Mouse (Mus musculus) intestine, embryonic 14.5 days (tissue): ENCODE measurements around the gene Atp5g3. TPM values are rescaled to one million over a fixed set of nuclear protein-coding genes. Genes with fewer than 3 reads are reported as not detected.
A peak's percentile ranks its signal among the peaks of the same experiment; 100 is the strongest.
"Not testable (repeated sequence)": the region's sequence is repeated elsewhere in the genome, so short reads cannot be mapped to it uniquely, and the experiment has no call there.

Experiments used
- ATAC-seq: fragments of 200-750 bp; cut with Nextera tagmentation; replicated peaks from 2 replicates; pipeline ENCODE4 v1.8.0; 2017; ENCODE audit warnings: low read depth, moderate number of reproducible peaks, moderate TSS enrichment, moderate library complexity; ENCODE audit not compliant: low FRiP score, low TSS enrichment
- DNase-seq: peaks from one replicate; pipeline ENCODE4 v3.0.0-alpha.2; 2018; ENCODE audit warnings: low spot score
- H3K27ac ChIP-seq: fragments of 300-500 bp; sonication (generic); 2 replicates; pipeline ENCODE4 v1.5.1; 2014; ENCODE audit warnings: low read depth, mild to moderate bottlenecking, control low read depth
- H3K27me3 ChIP-seq: fragments of 300-500 bp; sonication (generic); replicated peaks from 2 replicates; pipeline ENCODE4 v1.6.1; 2014; ENCODE audit warnings: low read length, control low read depth; ENCODE audit not compliant: control insufficient read depth, insufficient read depth
- H3K36me3 ChIP-seq: fragments of 300-500 bp; sonication (generic); 2 replicates; pipeline ENCODE4 v1.6.1; 2014; ENCODE audit warnings: low read length, control low read depth; ENCODE audit not compliant: control insufficient read depth, insufficient read depth
- H3K4me1 ChIP-seq: fragments of 300-500 bp; sonication (generic); replicated peaks from 2 replicates; pipeline ENCODE4 v1.6.1; 2014; ENCODE audit warnings: low read length, control low read depth, mixed read lengths; ENCODE audit not compliant: control insufficient read depth, insufficient read depth
- H3K4me2 ChIP-seq: fragments of 300-500 bp; sonication (generic); 2 replicates; pipeline ENCODE4 v1.6.1; 2014; ENCODE audit warnings: low read length
- H3K4me3 ChIP-seq: fragments of 300-500 bp; sonication (generic); 2 replicates; pipeline ENCODE4 v1.5.1; 2014; ENCODE audit warnings: low read depth, low read length, control low read depth, mixed read lengths
- H3K9ac ChIP-seq: fragments of 300-500 bp; sonication (generic); 2 replicates; pipeline ENCODE4 v1.6.1; 2014; ENCODE audit warnings: mild to moderate bottlenecking, low read length
- H3K9me3 ChIP-seq: fragments of 300-500 bp; sonication (generic); 2 replicates; pipeline ENCODE4 v1.6.1; 2016; ENCODE audit warnings: low read length, control low read depth; ENCODE audit not compliant: control insufficient read depth
- WGBS: fragments of 180-500 bp; shearing (Covaris S2); extraction: QIAGEN DNeasy Blood & Tissue Kit; methylation state at CpG from one replicate; pipeline ENCODE4 v1.1.7; 2014; 5-methylcytosine and 5-hydroxymethylcytosine counted together
- polyA plus RNA-seq: library from polyadenylated mRNA; unstranded; fragments of >200 nt; fragmentation: Nextera tagmentation; extraction: Ambion mirVana; gene quantifications from 2 replicates; pipeline ENCODE4 v1.2.1, GENCODE M21; 2014

Gene Atp5g3
- polyA plus RNA-seq, 1 experiment from 2014 or later = 1,485 TPM

- H3K27ac ChIP-seq, H3K9me3 ChIP-seq, ATAC-seq: not testable (repeated sequence)
Measured at GRCm38 (mm10) chr2:73904679-73905078, 6.4 kb downstream of the Atp5g3 start.

GRCm38 (mm10) chr2:73903536-73903935, 7.6 kb downstream of the Atp5g3 start:
- H3K27ac ChIP-seq = no peak overlapping the region
- no peaks in the 10 kb centered on the region for H3K27me3 ChIP-seq
- peaks cover 26% of the 10 kb centered on the region for H3K36me3 ChIP-seq
- DNase-seq (no peak), ATAC-seq (no peak)
- H3K4me2 ChIP-seq = no peak overlapping the region
- no peak overlapping the region for H3K9ac ChIP-seq
- H3K9me3 ChIP-seq = no peaks in the 10 kb centered on the region
- no peak overlapping the region for H3K4me3 ChIP-seq
- WGBS = 97% methylated on average over 2 of the region's 2 CpGs
- H3K4me1 ChIP-seq = no peaks in the 10 kb centered on the region

More at GRCm38 (mm10) chr2:73904679-73905078, 6.4 kb downstream of the Atp5g3 start:
- not testable (repeated sequence) for H3K27me3 ChIP-seq, H3K4me2 ChIP-seq, H3K4me1 ChIP-seq, DNase-seq, H3K9ac ChIP-seq, H3K4me3 ChIP-seq
- H3K36me3 ChIP-seq = peaks cover 36% of the 10 kb centered on the region

GRCm38 (mm10) chr2:73902328-73902727, 8.8 kb downstream of the Atp5g3 start:
- peaks cover 14% of the 10 kb centered on the region for H3K36me3 ChIP-seq
- H3K9ac ChIP-seq, H3K9me3 ChIP-seq, H3K27me3 ChIP-seq, DNase-seq, H3K4me2 ChIP-seq, H3K27ac ChIP-seq, ATAC-seq, H3K4me1 ChIP-seq, H3K4me3 ChIP-seq: not testable (repeated sequence)
- 92% methylated on average over 3 of the region's 3 CpGs for WGBS

DNA sequence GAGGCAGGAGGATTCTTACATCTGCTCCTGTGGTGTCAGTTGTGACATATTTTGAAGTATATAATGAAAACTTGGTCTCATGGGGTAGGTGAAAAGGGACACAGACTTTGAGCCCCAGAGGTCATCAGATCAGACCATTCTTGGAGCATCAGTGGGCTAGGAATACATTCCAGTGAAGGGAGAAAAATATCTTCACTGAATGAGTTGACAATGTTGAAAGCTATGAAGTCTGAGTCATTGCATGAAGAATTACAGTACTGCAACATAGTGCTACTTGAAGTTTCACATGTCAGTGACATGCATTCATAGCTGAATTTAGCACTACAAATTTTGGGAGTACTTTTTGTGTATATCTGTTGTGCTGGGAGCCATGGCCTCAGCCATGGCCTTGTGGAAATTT, 10.0 kb downstream of the Atp5g3 start:
- H3K4me3 ChIP-seq = no peak overlapping the region
- no peaks in the 10 kb centered on the region for H3K4me1 ChIP-seq
- no peaks in the 10 kb centered on the region for H3K27me3 ChIP-seq
- H3K36me3 ChIP-seq = peaks cover 5% of the 10 kb centered on the region; the same call in 1 of the 2 replicates
- no peak overlapping the region for H3K27ac ChIP-seq
- no peak overlapping the region for H3K4me2 ChIP-seq
- no peak overlapping the region for H3K9ac ChIP-seq
- DNase-seq (no peak), ATAC-seq (no peak)
- no peaks in the 10 kb centered on the region for H3K9me3 ChIP-seq

- DNase-seq (no peak), ATAC-seq (no peak)
Measured at GRCm38 (mm10) chr2:73900364-73900763, 10.8 kb downstream of the Atp5g3 start.

GRCm38 (mm10) chr2:73896919-73897318, 14.2 kb downstream of the Atp5g3 start:
- H3K4me2 ChIP-seq, H3K27ac ChIP-seq, H3K4me1 ChIP-seq, ATAC-seq, H3K36me3 ChIP-seq, H3K27me3 ChIP-seq, DNase-seq, H3K9ac ChIP-seq, H3K9me3 ChIP-seq, H3K4me3 ChIP-seq: not testable (repeated sequence)
- 66% methylated on average over 4 of the region's 4 CpGs for WGBS

More at GRCm38 (mm10) chr2:73900364-73900763, 10.8 kb downstream of the Atp5g3 start:
- Histone ChIP-seq H3K27me3 (no peaks in the 10 kb centered on the region), H3K27ac (no peak overlapping the region), H3K9me3 (no peaks in the 10 kb centered on the region), H3K4me2 (no peak overlapping the region), H3K9ac (no peak overlapping the region), H3K36me3 (0 out of 2 replicates have a peak, but pooled peaks cover 2% of the 10 kb centered on the region), H3K4me1 (no peaks in the 10 kb centered on the region), H3K4me3 (no peak overlapping the region)
- 60% methylated on average over 1 of the region's 1 CpGs for WGBS

- peak overlapping the region; percentile 63 for H3K4me2 ChIP-seq
Measured at GRCm38 (mm10) chr2:73893473-73894270, 17.5 kb downstream of the Atp5g3 start.

GRCm38 (mm10) chr2:73892464-73893296, 18.4 kb downstream of the Atp5g3 start, which contains the start of gene Atf2:
Gene Atf2, minus strand, starts transcription at chr2:73892639.
- H3K36me3 ChIP-seq = no peaks in the 10 kb centered on the region
- H3K4me1 ChIP-seq = no peaks in the 10 kb centered on the region
- no peaks in the 10 kb centered on the region for H3K27me3 ChIP-seq
- peak within 1 kb of the TSS; percentile 64 for H3K4me2 ChIP-seq
- under 1% methylated on average over 60 of the region's 63 CpGs for WGBS
- H3K9ac ChIP-seq = peak within 1 kb of the TSS; percentile 94
- DNase-seq = peak; percentile 97
- no peaks in the 10 kb centered on the region for H3K9me3 ChIP-seq
- ATAC-seq = peak; percentile 95
- H3K27ac ChIP-seq = peak within 1 kb of the TSS; percentile 88
- H3K4me3 ChIP-seq = peak within 1 kb of the TSS; percentile 97

More at GRCm38 (mm10) chr2:73893473-73894270, 17.5 kb downstream of the Atp5g3 start:
- peak overlapping the region; percentile 78 for H3K27ac ChIP-seq
- no peaks in the 10 kb centered on the region for H3K4me1 ChIP-seq
- 64% methylated on average over 22 of the region's 22 CpGs for WGBS
- no peaks in the 10 kb centered on the region for H3K9me3 ChIP-seq
- H3K4me3 ChIP-seq = peak overlapping the region; percentile 97
- peak overlapping the region; percentile 61 for H3K9ac ChIP-seq
- DNase-seq (no peak), ATAC-seq (no peak)
- no peaks in the 10 kb centered on the region for H3K36me3 ChIP-seq
- H3K27me3 ChIP-seq = no peaks in the 10 kb centered on the region
